Comparison of ENCODE assay signal across 21 mouse cellular contexts in genomic region chr19:29326396-29326795, GRCm38 (mm10). TPM values are rescaled to one million over a fixed set of nuclear protein-coding genes. Genes with fewer than 3 reads are reported as not detected.
"Had no signal": no experiment of that assay in that cellular context is flagged by ENCODE, and none has a peak within 500 bp of the region (broad histone marks: within the 10 kb centered on the region; RNA-seq: fewer than 3 reads in every experiment).

No protein-coding gene starts in this region.

- DNase-seq: retina, postnatal 1 day; right cerebral cortex, adult 18-20 months; right cerebral cortex, postnatal 14 days; right cerebral cortex, postnatal 25 days; spleen, adult 18-20 months; thymus, adult 18-20 months; thymus, adult 2 months; thymus, postnatal 14 days; thymus, postnatal 25 days; thymus, postnatal 36 days; thymus, postnatal 4 days had no signal

- H3K27me3 ChIP-seq: neural tube, embryonic 12.5 days; neural tube, embryonic 15.5 days; stomach, embryonic 15.5 days had no signal

- H3K9ac ChIP-seq: neural tube, embryonic 12.5 days; neural tube, embryonic 15.5 days; stomach, embryonic 15.5 days had no signal

- H3K4me3 ChIP-seq: neural tube, embryonic 12.5 days; neural tube, embryonic 13.5 days; neural tube, embryonic 15.5 days had no signal

- H3K9me3 ChIP-seq: neural tube, embryonic 12.5 days; neural tube, embryonic 13.5 days; neural tube, embryonic 15.5 days; stomach, embryonic 15.5 days had no signal

- H3K27ac ChIP-seq: neural tube, embryonic 12.5 days; neural tube, embryonic 13.5 days; neural tube, embryonic 15.5 days; stomach, embryonic 15.5 days; stomach, postnatal 0 days had no signal

- H3K36me3 ChIP-seq: neural tube, embryonic 12.5 days; neural tube, embryonic 13.5 days; neural tube, embryonic 15.5 days; stomach, embryonic 15.5 days had no signal

- H3K4me1 ChIP-seq: stomach, embryonic 15.5 days had no signal

RNA-seq across cellular contexts. Expression of gene Rln1, which starts 8.1 kb away (rescaled TPM):
- total RNA-seq: neutrophil, adult 5-6 weeks had no signal
- polyA plus RNA-seq: small intestine, adult 2 months; spleen, adult 2 months; stomach, embryonic 14.5 days; stomach, postnatal 0 days; testis, adult 2 months had no signal
